Mouse (Mus musculus) mesoderm, embryonic 11.5 days (tissue): Measurements from ENCODE around the gene Gna14.

Experiments used
- DNase-seq: peaks from one replicate; pipeline ENCODE4 v3.0.0-alpha.2; 2012; ENCODE audit warnings: low read depth, low spot score

Gna14 gene

DNA sequence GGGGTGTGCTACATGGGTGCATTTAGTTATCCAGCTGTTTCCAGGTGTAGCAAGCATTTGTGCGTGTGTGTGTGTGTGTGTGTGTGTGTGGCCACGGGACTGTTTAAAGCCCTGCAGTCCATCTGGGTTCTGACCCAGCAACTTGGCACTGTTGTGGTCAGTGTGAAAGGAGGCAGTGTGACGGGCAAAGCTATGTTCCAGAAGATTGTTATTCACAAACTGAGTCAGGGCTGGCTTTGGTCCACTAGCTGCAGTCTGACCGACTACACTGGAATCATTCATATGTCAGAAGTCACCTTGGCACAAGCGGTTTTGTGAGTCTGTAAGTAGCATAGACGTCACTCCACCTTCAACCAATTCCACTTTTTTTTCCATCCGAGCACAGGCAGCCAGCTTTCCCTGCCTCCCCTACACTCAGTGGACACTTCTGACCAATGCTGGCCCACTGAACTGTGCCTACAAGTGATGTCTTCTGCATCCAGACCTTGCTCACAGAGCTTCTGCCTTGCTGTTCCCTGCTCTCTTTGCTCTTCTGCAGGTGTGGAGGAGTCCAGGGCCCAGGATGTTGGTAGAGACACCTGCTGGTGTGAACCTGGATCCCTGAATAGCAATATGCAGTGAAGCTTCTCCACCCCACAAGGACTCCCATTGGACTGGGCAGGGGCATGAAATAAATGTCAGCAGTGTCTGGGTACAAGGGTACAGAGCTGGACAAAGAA is 157.9 kb downstream of the Gna14 start:
- DNase-seq: no peak

DNA sequence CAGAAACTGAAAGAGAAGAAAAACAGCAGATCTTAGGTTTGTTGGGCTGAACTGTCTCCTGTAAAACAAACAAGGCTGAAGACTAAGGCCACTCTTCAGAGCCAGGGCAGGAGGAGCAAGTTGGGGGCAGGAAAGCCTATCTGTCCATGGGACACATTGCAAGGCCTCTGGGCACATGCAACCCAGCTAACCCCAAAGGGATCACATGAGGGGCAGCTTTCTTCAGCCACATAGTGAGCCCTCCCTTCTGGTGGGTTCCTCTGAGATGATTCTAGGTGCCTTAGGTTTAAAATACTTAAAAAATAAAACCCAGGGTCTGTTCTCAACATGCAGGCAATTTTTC is 158.4 kb downstream of the Gna14 start:
- no peak for DNase-seq

- no peak for DNase-seq
Measured at GRCm38 (mm10) chr19:16597216-16597615, 161.7 kb downstream of the Gna14 start.

GRCm38 (mm10) chr19:16598653-16599297 is 163.2 kb downstream of the Gna14 start:
- DNase-seq: peak; percentile 59

GRCm38 (mm10) chr19:16599298-16599970 is 163.9 kb downstream of the Gna14 start:
- peak; percentile 87 for DNase-seq

DNA sequence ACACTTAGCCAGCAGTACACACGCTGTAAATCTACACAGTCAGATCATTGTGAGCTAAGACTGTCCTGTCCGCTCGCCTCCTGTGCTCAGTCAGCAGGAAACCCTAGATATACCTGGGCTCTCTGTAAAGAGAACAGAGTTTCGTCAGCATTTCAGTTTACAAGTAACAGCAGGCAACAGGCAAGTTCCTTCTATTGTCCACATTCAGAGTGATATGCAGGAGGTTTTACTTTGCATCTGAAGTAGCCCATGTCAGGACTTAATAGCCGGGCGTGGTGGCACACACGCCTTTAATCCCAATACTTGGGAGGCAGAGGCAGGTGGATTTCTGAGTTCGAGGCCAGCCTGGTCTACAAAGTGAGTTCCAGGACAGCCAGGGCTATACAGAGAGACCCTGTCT is 166.5 kb downstream of the Gna14 start:
- DNase-seq: no peak

DNA sequence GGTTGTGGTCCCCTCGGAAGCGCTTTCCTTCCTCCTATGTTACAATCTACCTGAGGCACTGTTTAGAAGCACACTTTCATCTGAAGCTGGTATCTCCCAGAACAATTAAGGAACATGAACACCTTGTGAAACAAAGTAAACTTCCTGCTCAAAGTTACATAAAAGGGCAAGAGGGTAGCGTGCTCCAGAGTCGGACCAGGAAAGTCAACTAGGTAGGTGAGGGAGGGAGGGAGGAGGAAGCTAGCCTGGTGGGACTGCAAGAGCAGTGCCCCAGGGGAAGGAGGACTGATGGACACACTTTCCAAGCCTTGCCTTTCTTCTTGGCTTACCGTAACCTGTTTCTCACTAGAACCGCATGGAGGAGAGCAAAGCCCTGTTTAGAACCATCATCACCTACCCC is 172.1 kb downstream of the Gna14 start:
- DNase-seq: no peak

- no peak for DNase-seq
Measured at GRCm38 (mm10) chr19:16623154-16623553, 187.6 kb downstream of the Gna14 start.

- DNase-seq: no peak
Measured at GRCm38 (mm10) chr19:16624994-16625393, 189.4 kb downstream of the Gna14 start.

- peak; percentile 6 for DNase-seq
Measured at GRCm38 (mm10) chr19:16625610-16626395, 190.2 kb downstream of the Gna14 start.
